Mouse (Mus musculus): ENCODE data around the gene Npb.

- TF ChIP-seq POLR2A (IDR thresholded peaks at IDR 0.05; ENCODE audit: borderline replicate concordance, extremely low read depth, insufficient read depth, insufficient read length, poor library complexity, severe bottlenecking) (no peak), CTCF (IDR thresholded peaks at IDR 0.05; ENCODE audit: borderline replicate concordance, extremely low read depth, insufficient read depth, insufficient read length) (no peak)
Observed at GRCm38 (mm10) chr11:120578694-120579243, 29.5 kb upstream of the Npb start.

All from brain, embryonic 14.5 days (tissue).